Mouse (Mus musculus) heart, embryonic 12.5 days (tissue): ENCODE data around the gene Gm45521. TPM values are rescaled to one million over a fixed set of nuclear protein-coding genes. Genes with fewer than 3 reads are reported as not detected.

Source experiments
- ATAC-seq: fragments of 200-750 bp; cut with Nextera tagmentation; 2 replicates; pipeline ENCODE4 v1.8.0; 2017; ENCODE audit warnings: moderate TSS enrichment, moderate library complexity; ENCODE audit not compliant: insufficient number of reproducible peaks, low FRiP score
- H3K27ac ChIP-seq: fragments of 300-500 bp; sonication (generic); 2 replicates; pipeline ENCODE4 v1.5.1; 2016; ENCODE audit warnings: mild to moderate bottlenecking, moderate library complexity; ENCODE audit not compliant: poor library complexity, severe bottlenecking
- H3K27me3 ChIP-seq: fragments of 300-500 bp; sonication (generic); replicated peaks from 2 replicates; pipeline ENCODE4 v1.6.1; 2016; ENCODE audit warnings: mild to moderate bottlenecking, moderate library complexity
- H3K36me3 ChIP-seq: fragments of 300-500 bp; sonication (generic); 2 replicates; pipeline ENCODE4 v1.6.1; 2016; ENCODE audit warnings: mild to moderate bottlenecking, moderate library complexity
- H3K4me1 ChIP-seq: fragments of 300-500 bp; sonication (generic); replicated peaks from 2 replicates; pipeline ENCODE4 v1.6.1; 2016; ENCODE audit warnings: mild to moderate bottlenecking
- H3K4me2 ChIP-seq: fragments of 300-500 bp; sonication (generic); 2 replicates; pipeline ENCODE4 v1.6.1; 2016; ENCODE audit warnings: mild to moderate bottlenecking, moderate library complexity
- H3K4me3 ChIP-seq: fragments of 300-500 bp; sonication (generic); 2 replicates; pipeline ENCODE4 v1.5.1; 2016; ENCODE audit warnings: mild to moderate bottlenecking
- H3K9ac ChIP-seq: fragments of 300-500 bp; sonication (generic); 2 replicates; pipeline ENCODE4 v1.6.1; 2016; ENCODE audit warnings: mild to moderate bottlenecking, moderate library complexity
- H3K9me3 ChIP-seq: fragments of 300-500 bp; sonication (generic); replicated peaks from 2 replicates; pipeline ENCODE4 v1.6.1; 2016; ENCODE audit warnings: mild to moderate bottlenecking, moderate library complexity
- WGBS: fragments of 180-500 bp; shearing (Covaris S2); methylation state at CpG from one replicate; pipeline ENCODE4 v1.1.7; 2016; 5-methylcytosine and 5-hydroxymethylcytosine counted together
- polyA plus RNA-seq: library from polyadenylated mRNA; unstranded; fragments of >200 nt; fragmentation: Nextera tagmentation; extraction: Ambion mirVana; gene quantifications from 2 replicates; pipeline ENCODE4 v1.2.1, GENCODE M21; 2016

Gene Gm45521
- not detected in 2 replicates for polyA plus RNA-seq

GRCm38 (mm10) chr14:7957049-7957448, at the start of gene Gm45521:
Gene Gm45521, plus strand, starts transcription at chr14:7957288.
- H3K4me3 ChIP-seq: no peak within 1 kb of the TSS
- ATAC-seq: no peak
- 55% methylated on average over 9 of the region's 9 CpGs for WGBS
- H3K36me3 ChIP-seq: no peaks in the 10 kb centered on the region
- H3K27me3 ChIP-seq: no peaks in the 10 kb centered on the region
- H3K4me2 ChIP-seq: no peak within 1 kb of the TSS
- H3K4me1 ChIP-seq: peaks cover 58% of the 10 kb centered on the region
- no peaks in the 10 kb centered on the region for H3K9me3 ChIP-seq
- no peak within 1 kb of the TSS for H3K9ac ChIP-seq
- no peak within 1 kb of the TSS for H3K27ac ChIP-seq

DNA sequence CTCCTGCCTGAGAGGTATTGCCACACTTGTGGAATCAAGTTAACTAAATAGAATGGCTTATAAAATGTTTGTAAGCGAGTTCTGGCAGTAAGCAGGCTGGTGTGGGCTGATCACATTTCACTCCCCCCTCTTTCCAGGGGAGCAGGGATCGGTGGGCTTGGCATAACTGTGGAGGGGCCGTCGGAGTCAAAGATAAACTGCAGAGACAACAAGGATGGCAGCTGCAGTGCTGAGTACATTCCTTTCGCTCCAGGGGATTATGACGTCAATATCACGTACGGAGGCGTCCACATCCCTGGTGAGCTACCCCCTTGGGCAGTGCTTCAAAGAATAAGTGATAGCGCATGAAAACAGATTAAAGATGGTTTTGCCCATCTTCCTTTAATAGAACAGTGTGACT, 47.6 kb upstream of the Gm45521 start:
- no peak for ATAC-seq
- Histone ChIP-seq H3K9ac (no peak overlapping the region), H3K4me2 (no peak overlapping the region), H3K4me1 (peaks cover 11% of the 10 kb centered on the region; the same call in 1 of the 2 replicates), H3K27ac (no peak overlapping the region), H3K27me3 (no peaks in the 10 kb centered on the region), H3K9me3 (no peaks in the 10 kb centered on the region), H3K36me3 (peaks cover 72% of the 10 kb centered on the region), H3K4me3 (no peak overlapping the region)
- WGBS: 52% methylated on average over 10 of the region's 10 CpGs

GRCm38 (mm10) chr14:7913842-7914241, 43.2 kb upstream of the Gm45521 start:
- WGBS: 74% methylated on average over 7 of the region's 7 CpGs
- no peak overlapping the region for H3K9ac ChIP-seq
- no peak for ATAC-seq
- peaks cover 12% of the 10 kb centered on the region; the same call in 1 of the 2 replicates for H3K4me1 ChIP-seq
- no peak overlapping the region for H3K4me2 ChIP-seq
- no peaks in the 10 kb centered on the region for H3K9me3 ChIP-seq
- no peak overlapping the region for H3K27ac ChIP-seq
- peaks cover 76% of the 10 kb centered on the region for H3K36me3 ChIP-seq
- H3K27me3 ChIP-seq: no peaks in the 10 kb centered on the region
- no peak overlapping the region for H3K4me3 ChIP-seq

- H3K9me3 ChIP-seq: no peaks in the 10 kb centered on the region
- H3K4me3 ChIP-seq: no peak overlapping the region
- WGBS: 81% methylated on average over 4 of the region's 4 CpGs
- no peaks in the 10 kb centered on the region for H3K27me3 ChIP-seq
- H3K27ac ChIP-seq: no peak overlapping the region
- no peak for ATAC-seq
- H3K36me3 ChIP-seq: peaks cover 80% of the 10 kb centered on the region
- H3K4me1 ChIP-seq: peaks cover 12% of the 10 kb centered on the region; the same call in 1 of the 2 replicates
- H3K4me2 ChIP-seq: no peak overlapping the region
- H3K9ac ChIP-seq: no peak overlapping the region
These were observed 42.6 kb upstream of the Gm45521 start for GRCm38 (mm10) chr14:7914461-7914860.

DNA sequence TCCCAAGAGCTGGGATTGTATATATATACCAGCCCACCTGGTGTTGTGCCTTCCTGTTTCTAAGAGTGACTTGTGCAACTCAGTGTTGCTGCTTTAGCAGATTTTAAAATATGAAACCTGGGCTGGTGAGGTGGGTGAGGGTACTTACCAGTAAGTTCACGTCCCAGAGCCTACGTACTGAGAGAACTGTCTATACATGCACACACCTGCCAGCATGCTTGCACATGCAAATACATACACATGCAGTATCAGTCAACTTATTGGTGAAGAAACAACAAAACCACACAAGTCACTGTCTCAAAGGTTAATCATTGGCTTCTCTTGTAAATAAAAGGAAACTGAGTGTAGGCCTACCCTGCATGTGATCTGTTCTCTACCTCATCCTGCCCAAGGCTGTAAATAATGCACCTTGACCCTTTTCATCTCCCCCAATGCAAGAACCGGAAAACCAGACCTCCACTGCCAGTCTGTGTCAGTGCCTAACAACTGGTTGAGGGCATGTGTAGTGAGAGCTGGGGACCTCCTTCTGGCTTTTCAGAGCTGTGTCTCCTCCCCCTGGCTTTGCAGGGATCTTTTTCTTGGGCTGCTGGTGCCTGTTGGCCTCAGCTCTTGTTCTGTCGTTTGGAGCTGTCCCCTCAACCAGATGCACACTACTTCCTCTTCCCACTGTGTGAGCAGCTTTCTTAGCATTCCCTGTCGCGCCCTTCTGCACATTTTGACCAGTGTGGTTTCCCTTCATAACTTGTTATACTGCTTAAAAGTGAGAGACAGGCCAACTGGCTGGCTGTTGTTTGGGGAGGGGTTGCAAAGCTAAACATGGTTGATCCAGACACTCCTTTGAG, 38.7 kb upstream of the Gm45521 start:
- Histone ChIP-seq H3K4me1 (peaks cover 12% of the 10 kb centered on the region; the same call in 1 of the 2 replicates), H3K9me3 (no peaks in the 10 kb centered on the region), H3K9ac (no peak overlapping the region), H3K4me3 (no peak overlapping the region), H3K27me3 (no peaks in the 10 kb centered on the region), H3K36me3 (peaks cover 91% of the 10 kb centered on the region), H3K27ac (no peak overlapping the region), H3K4me2 (no peak overlapping the region)
- ATAC-seq: no peak
- 82% methylated on average over 6 of the region's 6 CpGs for WGBS

DNA sequence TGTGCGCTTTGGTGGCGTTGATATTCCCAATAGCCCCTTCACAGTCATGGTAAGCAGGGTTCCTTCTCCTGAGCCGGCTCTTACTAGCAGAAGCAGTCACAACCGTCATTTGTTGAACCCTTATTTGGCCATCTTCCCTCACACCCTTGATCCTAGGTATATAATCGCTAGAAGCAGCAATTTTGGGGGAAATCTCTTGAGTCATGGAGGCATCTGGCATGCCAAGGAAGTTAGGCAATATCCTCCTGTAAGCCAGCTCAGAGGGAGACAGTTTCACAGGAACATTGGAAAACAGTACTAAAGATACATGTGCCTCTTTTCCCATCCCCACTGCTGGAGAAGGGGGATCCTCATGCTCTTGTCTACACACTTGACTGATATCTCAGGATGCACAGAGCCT, 37.8 kb upstream of the Gm45521 start:
- Histone ChIP-seq H3K27ac (no peak overlapping the region), H3K4me2 (no peak overlapping the region), H3K9me3 (no peaks in the 10 kb centered on the region), H3K4me3 (no peak overlapping the region), H3K36me3 (peaks cover 92% of the 10 kb centered on the region), H3K4me1 (peaks cover 2% of the 10 kb centered on the region; the same call in 1 of the 2 replicates), H3K27me3 (no peaks in the 10 kb centered on the region), H3K9ac (no peak overlapping the region)
- no peak for ATAC-seq
- 83% methylated on average over 5 of the region's 5 CpGs for WGBS

DNA sequence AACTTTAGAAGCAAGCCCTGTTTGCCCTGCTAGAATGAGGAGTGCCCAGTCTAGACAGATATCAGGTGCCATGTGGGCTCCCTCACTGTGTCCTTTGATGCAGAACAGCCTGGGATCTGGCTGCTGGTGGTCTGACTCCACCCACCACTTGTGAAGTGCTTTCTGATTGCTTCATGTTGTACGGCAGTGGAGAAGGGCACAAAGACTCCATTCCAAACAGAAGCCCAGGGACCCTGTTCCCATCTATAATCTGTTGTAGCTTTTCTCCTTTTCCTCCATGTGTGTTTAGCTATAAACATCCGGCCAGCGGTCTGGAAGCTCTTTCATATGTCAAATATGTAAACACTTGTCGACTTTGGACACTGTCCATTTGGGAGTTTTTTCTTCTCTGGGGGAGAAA, 37.2 kb upstream of the Gm45521 start:
- H3K36me3 ChIP-seq: peaks cover 90% of the 10 kb centered on the region

GRCm38 (mm10) chr14:7921459-7921858, 35.6 kb upstream of the Gm45521 start:
- 85% methylated on average over 5 of the region's 5 CpGs for WGBS
- no peak for ATAC-seq
- H3K27ac ChIP-seq: no peak overlapping the region

More for the DNA sequence above, 37.2 kb upstream of the Gm45521 start:
- Histone ChIP-seq H3K9me3 (no peaks in the 10 kb centered on the region), H3K4me1 (no peaks in the 10 kb centered on the region), H3K27ac (no peak overlapping the region), H3K27me3 (no peaks in the 10 kb centered on the region), H3K9ac (no peak overlapping the region), H3K4me3 (no peak overlapping the region), H3K4me2 (no peak overlapping the region)
- 69% methylated on average over 4 of the region's 4 CpGs for WGBS
- no peak for ATAC-seq

DNA sequence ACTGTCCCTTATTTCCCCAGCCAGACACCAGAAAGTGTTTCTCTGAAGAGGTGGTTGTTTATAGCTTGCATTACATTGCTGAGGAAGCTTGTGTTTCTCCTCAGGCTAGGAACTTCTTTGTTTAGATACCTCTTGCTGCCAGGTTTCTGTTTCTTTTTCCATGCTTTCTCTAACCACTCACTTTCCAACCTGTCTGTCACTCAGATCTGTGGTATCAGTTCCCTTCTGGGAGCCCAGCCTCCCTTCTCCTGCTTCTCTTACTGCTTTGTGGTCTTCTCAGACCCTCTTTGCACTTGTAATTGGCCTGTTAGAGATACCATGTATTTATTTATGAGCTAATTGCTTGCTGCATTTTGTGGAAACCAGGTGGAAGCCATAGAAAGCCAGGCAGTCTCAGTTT, 33.5 kb upstream of the Gm45521 start:
- Histone ChIP-seq H3K9ac (no peak overlapping the region), H3K36me3 (peaks cover 86% of the 10 kb centered on the region), H3K4me2 (no peak overlapping the region), H3K9me3 (no peaks in the 10 kb centered on the region), H3K4me3 (no peak overlapping the region), H3K27ac (no peak overlapping the region), H3K4me1 (no peaks in the 10 kb centered on the region), H3K27me3 (no peaks in the 10 kb centered on the region)
- ATAC-seq: no peak

More at GRCm38 (mm10) chr14:7921459-7921858, 35.6 kb upstream of the Gm45521 start:
- Histone ChIP-seq H3K9ac (no peak overlapping the region), H3K4me2 (no peak overlapping the region), H3K4me1 (no peaks in the 10 kb centered on the region), H3K4me3 (no peak overlapping the region), H3K36me3 (peaks cover 91% of the 10 kb centered on the region), H3K9me3 (no peaks in the 10 kb centered on the region), H3K27me3 (no peaks in the 10 kb centered on the region)

DNA sequence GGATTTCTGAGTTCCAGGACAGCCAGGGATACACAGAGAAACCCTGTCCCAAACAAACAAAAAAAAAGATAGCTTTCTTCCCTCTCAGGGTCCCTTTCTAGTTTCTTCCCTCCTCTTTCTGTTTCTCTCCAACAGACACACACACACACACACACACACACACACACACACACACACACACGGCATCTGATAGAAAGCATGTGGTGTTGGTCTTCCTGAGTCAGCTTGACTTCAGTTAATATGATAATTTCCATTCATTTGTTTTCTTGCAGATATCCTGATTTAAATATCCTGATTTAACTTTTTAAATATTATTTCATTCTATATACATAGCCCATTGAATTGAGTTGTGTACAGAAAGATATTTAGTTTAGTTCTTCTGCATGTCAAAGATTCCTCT, 28.7 kb upstream of the Gm45521 start:
- Histone ChIP-seq H3K4me1 (0 out of 2 replicates have a peak, but pooled peaks cover 4% of the 10 kb centered on the region), H3K27ac (no peak overlapping the region), H3K27me3 (no peaks in the 10 kb centered on the region), H3K9me3 (no peaks in the 10 kb centered on the region), H3K4me2 (no peak overlapping the region), H3K4me3 (no peak overlapping the region), H3K9ac (no peak overlapping the region), H3K36me3 (peaks cover 89% of the 10 kb centered on the region)
- 72% methylated on average over 1 of the region's 1 CpGs for whole genome bisulfite sequencing
- no peak for ATAC-seq

GRCm38 (mm10) chr14:7929029-7929428, 28.1 kb upstream of the Gm45521 start:
- H3K4me3 ChIP-seq: no peak overlapping the region
- no peak for ATAC-seq
- no peak overlapping the region for H3K4me2 ChIP-seq
- peaks cover 89% of the 10 kb centered on the region for H3K36me3 ChIP-seq
- H3K9ac ChIP-seq: no peak overlapping the region
- H3K27me3 ChIP-seq: no peaks in the 10 kb centered on the region
- H3K27ac ChIP-seq: no peak overlapping the region
- 0 out of 2 replicates have a peak, but pooled peaks cover 4% of the 10 kb centered on the region for H3K4me1 ChIP-seq
- H3K9me3 ChIP-seq: no peaks in the 10 kb centered on the region
- 75% methylated on average over 7 of the region's 7 CpGs for WGBS
